Mouse (Mus musculus): ENCODE measurements at regions not wholly inside any gene's neighbourhood (a gene's known extent, or its start where the extent isn't known, plus 50 kb on each side); places are given as distances from the start of the nearest gene placed in this dataset.

DNA sequence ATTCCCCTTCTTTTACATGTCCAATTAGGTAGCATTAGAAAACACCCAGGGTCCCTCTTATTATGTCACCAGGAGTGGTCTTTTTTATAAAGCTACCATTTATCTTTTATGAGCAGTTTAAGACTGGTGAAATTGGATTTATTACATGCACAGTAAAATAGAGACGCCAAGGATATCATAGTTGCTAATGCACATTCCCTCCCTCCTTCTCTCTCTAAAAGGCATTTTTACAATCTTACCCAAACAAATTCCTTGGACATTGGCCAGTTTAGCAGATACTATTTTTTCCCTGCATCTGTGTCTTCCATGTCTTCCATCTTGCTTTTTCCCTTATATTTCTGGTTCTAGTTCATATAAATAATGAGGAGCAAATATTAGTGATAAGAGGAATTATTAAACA is 186.7 kb upstream of the Robo2 start:
- DNase-seq (ENCODE audit: low read depth, low spot score) = no peak

DNA sequence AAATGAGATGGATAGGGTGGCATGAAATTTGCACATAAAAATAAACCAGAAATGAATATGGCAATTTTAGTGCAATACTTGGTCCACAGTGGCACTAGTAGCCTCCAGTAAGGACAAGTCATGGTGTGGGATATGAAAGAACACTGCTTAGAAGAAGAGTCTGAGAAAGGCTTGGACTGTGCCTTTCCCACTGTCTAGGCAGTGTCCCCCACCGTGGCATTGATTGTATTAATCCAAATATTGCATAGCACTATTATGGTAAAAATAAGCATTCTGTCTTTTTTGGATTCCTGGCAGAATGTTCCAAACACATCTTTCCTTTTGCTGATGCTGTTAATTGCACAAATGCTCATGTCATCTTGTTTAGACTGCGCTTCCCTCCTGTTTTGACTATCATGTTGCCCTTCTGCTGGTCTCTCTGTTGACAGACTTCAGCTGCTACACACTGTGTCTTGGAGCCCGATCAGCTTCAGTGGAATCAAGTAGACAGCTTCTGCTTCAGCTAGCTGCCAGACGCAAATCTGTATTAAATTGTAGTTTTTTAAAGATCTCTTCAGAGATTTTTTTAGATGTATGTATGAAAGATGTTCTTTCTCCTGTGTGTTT is 186.2 kb upstream of the Robo2 start:
- DNase-seq (ENCODE audit: low read depth, low spot score) = no peak

DNA sequence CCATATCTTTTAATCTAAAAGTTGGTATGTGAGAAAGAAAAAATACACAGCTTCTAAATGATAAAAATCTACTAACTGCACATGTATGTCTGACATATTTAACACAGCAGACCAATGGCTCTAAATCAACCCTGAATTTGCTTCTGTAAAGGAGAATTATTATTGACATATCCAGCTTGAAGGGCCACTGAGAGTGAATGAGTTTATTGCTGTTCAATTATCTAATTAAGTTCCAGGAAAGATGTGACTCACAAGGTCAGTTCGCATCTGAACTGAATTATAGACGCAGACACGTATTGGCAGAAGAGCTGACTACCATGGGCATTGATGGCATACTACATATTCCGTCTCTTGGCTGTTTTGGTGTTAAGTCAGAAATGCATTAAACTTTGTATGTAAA is 180.3 kb upstream of the Robo2 start:
- DNase-seq (ENCODE audit: low read depth, low spot score) = no peak

DNA sequence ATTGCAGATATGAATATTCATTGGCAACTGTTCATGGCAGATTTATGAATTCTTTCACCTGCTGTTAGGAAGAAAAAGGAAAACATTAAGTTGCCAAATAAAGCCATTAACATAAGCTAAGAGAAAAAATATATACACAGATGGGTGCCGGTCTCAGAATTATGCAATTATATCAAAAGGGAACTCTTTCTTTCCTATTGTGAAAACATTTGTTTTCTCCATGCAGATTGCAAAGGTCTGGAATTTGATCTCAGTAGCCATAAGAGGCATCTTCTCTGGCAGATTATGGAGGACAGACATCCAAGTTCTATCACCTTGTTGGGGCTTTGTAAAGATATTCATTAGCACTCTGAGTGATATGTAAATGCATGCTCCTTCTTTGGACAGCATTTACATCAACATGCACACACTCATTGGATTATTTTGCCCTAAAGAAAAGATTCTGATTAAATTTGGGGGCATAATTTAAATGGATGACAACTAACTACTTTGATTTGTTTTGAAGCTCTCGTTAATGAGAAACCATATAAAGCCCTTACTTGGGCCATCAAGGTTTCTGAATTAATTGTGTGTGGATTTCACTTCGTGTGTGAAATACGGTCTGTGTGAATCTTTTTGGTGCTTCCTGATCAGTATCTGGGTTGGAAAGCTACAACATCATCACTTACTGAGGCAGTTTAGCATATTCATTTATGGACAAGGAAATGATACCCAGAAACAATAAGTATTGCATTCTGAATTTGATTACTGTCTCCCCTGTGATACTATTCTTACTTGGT is 171.2 kb upstream of the Robo2 start:
- no peak for DNase-seq (ENCODE audit: low read depth, low spot score)

DNA sequence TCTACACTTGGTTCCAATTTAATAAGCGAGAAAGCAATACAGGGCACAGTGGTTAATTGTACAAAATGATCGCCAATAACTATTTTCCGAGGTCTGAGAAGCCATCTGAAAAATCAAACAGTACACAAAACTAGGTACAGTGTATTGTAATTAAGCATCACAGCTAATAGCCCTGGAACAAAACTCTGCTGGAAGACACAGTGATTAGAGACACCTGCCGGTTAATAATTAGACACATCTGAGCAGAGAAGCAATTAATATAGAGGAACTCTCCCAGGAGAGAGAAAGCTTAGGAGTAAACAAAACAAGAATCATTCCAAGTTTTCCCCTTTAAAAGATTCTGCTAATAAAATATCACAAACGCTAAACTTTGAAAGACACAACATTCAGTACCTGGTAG is 136.7 kb upstream of the Robo2 start:
- no peak for DNase-seq (ENCODE audit: low read depth, low spot score)

DNA sequence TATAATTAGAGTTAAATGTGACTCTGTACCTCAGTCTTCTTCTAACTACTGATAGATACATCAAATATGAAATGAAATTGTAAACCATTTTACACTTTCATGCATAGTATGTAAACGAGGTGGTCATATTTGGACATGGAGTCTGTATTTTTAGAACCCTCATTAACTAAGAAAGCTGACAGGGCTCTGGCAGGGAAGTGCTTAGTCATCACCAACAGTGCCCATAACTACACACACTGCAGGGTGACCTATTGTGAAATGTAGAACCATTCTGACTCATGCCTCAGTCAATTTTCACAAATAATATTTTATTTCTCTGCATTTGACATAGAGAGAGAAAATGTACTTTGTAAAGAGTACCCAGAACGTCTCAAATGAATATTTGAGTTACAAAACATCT is 118.9 kb upstream of the Robo2 start:
- DNase-seq (ENCODE audit: low read depth, low spot score) = no peak

DNA sequence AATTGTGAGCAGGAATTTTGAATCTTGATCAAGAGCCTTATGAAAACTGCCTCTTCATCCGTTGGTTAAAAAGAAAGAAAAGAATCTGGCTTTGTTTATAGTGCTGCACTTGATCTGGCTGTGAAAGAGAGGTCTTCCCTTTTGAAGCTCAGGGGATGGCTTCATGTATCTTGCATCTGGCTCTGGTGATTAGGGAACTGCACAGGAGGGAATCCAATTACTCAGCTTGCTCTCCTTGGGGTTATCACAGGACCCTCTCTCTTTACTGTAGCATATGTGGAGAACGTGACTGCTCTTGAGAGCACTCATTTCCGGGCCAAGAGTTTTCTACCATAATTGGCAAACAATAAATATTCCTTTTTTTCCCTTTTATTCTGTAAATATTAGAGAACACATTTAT is 116.6 kb upstream of the Robo2 start:
- DNase-seq (ENCODE audit: low read depth, low spot score) = no peak

DNA sequence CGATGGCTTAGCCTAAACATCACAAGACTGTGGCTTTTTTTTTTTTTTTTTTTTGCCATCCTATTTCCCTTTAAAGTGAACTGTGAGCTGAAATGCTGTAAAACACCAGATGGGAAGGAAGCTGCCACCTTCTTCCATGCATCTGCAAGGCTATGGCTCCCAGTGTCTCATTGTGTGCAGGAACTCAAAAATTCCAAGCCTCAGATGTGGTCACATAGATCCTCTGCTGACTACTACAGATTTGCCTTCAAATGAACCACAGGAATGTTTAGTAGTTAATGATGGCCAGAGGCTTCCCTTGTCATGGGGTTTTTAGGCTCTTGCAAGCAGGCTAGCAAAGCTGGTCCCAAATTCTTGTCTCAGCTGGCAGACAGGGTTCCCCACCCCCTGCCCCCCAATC is 114.9 kb upstream of the Robo2 start:
- no peak for DNase-seq (ENCODE audit: low read depth, low spot score)

DNA sequence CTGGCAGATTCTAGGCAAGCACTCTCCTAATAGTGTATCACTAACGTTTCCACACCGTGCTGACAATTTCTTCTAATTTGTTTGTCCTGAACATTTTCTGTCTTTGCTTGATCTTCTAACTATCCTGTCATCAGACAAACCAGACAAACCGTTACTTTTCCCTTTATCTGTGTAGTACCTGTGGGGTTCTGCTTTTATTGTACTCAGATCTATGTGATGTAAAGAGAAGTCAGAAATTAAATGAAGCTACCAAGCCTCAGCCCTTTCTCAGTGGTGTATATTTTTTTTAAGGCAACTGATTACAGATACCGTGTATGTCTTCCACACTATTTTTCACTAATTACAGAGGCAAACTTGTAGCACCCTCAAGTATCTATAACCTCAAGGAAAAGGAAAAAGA is 108.9 kb upstream of the Robo2 start:
- DNase-seq (ENCODE audit: low read depth, low spot score) = no peak

DNA sequence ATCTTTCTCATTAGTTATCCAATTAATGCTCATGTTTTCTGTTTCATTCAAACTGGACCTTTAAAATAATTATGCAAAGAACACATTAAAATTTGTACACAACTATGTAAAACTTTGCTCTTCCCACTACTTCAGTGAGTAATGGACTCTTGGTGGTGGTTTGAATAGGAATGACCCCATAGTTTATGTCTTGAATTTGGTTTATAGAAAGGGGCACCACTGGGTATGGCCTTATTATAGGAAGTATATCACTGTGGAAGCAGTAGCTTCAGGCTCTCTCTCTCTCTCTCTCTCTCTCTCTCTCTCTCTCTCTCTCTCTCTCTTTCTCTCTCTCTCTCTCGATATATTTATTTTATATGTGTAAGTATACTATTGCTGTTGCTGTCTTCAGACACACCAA is 106.3 kb upstream of the Robo2 start:
- no peak for DNase-seq (ENCODE audit: low read depth, low spot score)

DNA sequence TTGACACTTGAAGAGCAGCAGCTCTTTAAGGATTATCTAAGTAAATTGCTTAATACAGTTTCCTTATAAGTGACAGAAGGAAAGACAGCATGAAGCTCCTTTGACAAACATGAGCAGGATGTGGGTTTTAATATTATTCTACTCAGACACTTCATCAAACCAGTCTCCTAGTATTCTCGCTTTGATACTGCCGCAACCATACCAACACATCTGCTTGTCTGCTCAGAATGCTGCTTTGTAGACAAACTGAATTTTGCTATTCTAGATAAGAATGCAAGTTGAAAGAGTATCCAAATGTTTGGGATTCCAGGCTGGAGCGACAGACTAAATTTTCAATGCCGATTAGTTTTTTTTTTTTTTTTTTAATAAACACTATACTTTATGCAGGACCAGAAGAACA is 105.7 kb upstream of the Robo2 start:
- DNase-seq (ENCODE audit: low read depth, low spot score) = no peak

DNA sequence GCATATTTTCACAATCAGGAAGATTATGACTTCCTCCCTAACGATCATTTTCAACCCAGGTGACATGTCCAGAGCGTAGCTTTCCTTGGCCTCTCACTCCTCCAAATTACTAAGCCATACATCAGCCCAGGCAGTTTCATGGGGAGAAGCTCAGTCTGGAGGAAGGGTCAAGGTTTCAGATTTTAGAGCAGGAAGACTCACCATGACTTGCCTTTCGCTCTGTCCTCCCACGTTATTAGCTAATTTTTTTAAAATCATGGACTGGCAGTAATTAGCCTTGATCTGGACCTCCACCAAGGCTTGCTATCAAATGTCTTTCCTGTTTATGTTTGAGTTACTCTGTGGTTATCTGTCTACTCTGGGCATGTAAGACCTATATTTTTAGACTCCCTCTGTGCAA is 102.9 kb upstream of the Robo2 start:
- no peak for DNase-seq (ENCODE audit: low read depth, low spot score)

DNA sequence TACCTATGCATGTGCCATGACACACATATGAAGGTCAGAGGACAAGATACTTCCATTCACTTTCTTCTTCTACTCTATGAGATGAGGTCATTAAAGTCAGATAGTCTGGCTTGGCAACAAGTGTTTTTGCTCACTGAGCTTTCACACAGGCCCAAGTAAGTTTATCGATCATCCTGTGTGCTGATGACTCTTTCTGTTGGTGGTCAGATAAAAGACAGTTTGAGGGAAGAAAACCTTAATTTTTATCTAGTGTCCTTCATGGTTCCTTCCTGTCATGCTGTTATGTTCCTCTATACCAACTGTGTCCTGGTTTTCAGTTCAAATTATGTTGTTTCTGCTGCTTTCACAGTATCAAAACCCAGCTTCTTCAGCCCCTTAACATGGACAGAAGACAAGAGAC is 98.8 kb upstream of the Robo2 start:
- no peak for DNase-seq (ENCODE audit: low read depth, low spot score)

DNA sequence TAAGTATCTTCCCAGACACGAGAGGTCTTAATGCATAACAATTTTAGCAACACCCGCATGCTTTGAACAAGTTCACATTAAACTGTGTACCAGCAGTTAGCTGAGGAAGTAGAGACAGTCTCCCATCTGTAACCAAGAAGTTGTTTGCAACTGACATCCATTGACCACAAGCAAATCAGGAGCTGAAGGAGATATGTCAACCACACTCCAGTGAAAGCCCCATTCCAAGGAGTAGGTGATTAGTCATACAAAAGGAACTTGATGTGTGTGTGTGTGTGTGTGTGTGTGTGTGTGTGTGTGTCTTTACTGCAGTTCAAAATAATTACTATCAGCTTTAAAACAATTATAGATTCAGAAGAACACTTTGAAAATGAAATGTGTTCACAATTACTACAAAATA is 97.9 kb upstream of the Robo2 start:
- DNase-seq (ENCODE audit: low read depth, low spot score) = no peak

DNA sequence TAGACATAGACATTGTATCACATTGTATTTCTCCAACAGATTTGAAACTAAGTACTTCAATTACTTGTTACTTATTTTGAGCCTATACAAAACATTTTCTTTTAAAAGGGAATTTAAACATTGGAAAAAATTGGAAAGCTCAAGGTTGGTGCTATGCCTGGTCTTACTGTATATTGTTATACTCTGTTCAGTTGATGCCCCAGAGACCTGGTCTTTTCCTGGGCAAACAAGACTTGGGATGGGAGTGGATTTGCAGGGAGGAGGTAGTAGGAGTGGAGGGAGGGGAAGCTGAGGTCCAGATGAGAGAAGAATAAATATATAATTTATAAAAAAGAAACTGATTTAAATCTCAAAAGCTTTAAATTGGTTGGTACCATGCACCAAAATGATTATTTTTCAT is 95.1 kb upstream of the Robo2 start:
- DNase-seq (ENCODE audit: low read depth, low spot score) = no peak

DNA sequence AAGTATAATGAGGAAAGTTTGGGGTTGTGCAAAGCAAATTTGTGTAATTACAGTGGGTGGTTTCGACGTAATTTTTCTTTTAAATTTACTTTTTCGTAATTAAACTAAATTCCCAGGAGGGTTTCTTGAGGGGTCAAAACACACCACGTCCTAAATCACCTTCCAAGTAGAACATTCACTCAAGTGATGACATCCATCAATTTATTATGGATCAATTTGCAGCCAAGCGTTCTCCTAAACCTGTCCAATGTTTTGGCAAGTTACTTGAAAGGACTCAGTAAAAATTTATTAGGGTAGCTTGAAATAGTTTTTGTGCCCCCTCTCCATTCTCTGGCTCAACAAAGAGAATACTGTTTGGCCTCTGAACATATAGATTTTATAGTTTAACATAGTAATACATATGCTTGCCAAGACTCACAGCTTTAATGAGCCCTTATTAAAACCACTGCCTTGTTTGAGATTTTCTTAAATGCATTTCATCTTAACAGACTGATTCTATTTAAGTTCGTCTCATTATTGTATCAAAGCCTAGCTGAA is 94.6 kb upstream of the Robo2 start:
- no peak for DNase-seq (ENCODE audit: low read depth, low spot score)

DNA sequence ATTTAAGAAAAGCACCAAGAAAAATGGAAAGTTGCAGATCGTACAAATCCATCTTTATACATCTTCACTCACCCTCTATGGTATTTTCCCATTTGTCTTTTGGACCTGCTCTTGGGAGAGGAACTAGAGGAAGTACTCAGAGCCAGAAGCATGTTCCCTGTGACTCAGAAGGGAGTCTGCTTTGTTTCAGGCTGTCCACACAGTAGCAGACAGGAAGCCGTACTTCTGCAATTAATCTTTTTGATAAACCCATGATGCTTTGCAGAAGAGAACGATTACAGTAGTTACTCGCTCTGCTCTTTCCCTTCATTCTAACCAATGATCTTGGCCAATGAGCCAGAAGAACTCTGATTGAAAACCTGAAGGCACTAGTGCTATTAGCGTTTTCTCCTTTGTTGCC is 92.8 kb upstream of the Robo2 start:
- DNase-seq (ENCODE audit: low read depth, low spot score) = no peak

DNA sequence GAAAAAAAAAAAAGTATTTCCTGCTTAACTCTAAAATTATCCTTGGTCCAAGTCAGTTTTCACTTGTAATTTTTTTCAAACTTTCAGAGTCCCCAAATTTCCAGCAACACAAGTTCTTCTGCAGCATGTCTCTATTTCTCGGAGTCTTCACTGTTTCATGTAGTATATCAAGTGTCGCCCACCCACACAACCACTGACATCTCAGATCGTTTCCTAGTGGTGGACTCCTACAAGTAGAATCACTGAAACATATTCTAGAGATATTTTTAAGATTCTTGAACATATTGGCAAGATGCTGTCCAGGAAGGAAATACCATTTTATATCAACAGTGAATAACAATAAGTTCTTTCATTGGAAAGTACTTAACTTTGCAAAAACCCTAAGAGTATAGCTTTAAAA is 89.1 kb upstream of the Robo2 start:
- DNase-seq (ENCODE audit: low read depth, low spot score) = no peak

DNA sequence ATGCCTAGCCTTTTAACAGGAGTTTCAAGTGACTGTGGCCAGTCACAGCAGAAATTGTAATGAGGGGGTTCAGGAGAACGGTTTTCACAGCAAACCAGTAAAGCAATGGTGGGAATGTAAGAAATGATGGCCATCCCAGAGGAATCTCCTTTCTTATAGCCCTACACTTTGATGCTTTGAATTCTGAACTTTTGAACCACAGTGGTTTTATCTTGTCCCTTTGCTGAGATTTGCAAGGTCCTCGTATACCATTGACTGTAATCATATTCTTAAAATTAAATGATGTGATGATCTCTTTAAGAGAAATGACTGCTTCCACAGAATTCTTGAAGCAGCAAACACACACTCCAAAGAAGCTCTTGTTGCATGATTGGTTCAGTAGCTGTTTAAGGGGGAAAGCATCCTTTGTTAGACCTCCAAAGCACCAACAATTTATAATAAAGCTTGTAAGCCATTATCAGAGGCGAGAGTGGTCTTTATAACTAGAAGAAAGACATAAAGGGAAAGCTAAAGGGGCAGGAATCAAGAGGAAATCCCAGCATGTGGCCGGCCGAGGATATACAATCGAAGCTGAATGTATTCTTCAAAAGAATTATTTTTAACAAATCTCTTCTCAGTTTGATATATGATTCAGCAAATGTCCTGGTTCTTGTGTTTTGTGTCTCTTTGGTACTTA is 56.3 kb upstream of the Robo2 start:
- DNase-seq (ENCODE audit: low read depth, low spot score) = no peak

DNA sequence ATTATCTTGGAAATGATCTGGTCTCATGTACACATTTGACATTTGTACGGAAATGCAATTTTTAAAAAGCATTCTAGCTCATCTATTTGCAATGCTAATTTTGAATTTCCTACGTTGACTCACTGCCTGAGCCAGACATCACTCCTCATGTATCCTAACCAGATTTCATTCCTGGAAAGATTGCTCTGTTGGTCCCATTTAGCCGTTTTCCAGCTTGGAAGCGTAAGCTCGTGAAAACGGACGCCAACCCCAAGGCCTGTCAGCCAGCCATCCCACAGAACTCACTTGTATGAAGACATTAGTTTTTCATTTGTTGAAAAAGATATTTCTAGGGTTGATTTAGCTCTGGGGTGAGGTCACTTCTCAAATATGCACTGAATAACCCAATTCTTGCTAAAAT is 55.5 kb upstream of the Robo2 start:
- DNase-seq (ENCODE audit: low read depth, low spot score) = no peak

DNA sequence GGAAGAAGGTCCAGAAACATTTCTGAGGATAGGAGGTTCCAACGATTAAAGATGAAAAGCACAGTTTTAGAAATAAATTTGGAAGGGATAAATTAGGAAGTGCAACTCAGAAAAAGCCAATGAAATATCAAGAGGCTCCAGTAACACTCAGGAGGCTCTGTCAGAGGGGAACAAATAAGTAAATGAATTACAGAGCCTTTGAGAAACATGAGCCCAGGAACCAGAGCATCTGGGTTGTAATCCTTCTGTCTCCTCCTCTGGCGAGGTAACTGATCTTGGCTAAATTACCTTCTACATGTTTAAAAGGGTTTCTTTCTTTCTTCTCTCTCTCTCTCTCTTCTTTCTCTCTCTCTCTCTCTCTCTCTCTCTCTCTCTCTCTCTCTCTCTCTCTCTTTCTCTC is 53.2 kb upstream of the Robo2 start:
- no peak for DNase-seq (ENCODE audit: low read depth, low spot score)

DNA sequence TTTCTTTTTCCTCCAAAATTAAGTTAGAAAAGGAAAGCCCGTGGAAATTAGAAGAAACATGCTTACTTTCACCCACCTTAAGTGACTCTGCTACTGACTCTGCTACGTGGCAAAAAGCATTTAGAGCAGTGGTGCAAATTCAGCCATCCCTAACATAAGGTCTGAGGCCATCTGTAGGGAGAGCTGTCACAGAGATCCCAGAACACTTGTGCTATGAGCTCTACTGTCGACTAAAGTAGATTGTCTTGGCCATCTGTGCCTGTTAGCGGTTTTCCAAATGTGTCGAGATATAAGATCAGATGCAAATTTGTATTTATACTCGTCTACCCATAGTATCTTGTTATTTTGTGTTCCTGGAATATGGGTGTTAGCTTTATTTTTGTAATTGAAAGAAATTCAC is 52.7 kb upstream of the Robo2 start:
- DNase-seq (ENCODE audit: low read depth, low spot score) = no peak

DNA sequence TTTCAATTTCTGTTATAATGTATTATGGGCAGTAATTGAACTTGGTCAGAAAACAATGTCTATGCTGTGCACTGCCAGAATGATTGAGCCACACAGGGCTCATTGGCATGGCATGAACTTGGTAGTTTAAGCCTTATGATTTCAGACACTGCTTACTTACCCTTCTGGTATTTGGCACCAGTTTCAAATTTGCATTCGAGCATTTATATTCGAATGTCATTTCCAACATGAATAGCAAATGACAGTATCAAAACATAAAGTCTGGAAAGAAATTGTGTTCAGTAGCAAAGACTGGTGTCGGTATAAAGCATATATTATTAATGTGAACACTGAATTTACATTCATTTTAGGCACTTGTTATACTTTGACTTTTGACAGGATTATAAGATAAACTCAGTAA is 50.8 kb upstream of the Robo2 start:
- no peak for DNase-seq (ENCODE audit: low read depth, low spot score)
